Mouse (Mus musculus) lung, embryonic 16.5 days (tissue): ENCODE data around the gene Ilvbl. TPM values are rescaled to one million over a fixed set of nuclear protein-coding genes. Genes with fewer than 3 reads are reported as not detected.

Experiments
- microRNA-seq: library from miRNA; unstranded; fragments of <30 nt; microRNA quantifications from one replicate; pipeline ENCODE4, GENCODE M21; 2016
- polyA plus RNA-seq: library from polyadenylated mRNA; unstranded; fragments of >200 nt; fragmentation: Nextera tagmentation; extraction: Ambion mirVana; gene quantifications from 2 replicates; pipeline ENCODE4 v1.2.1, GENCODE M21; 2015

Ilvbl gene
- polyA plus RNA-seq, 1 experiment from 2014 or later = 50.1 TPM

Small RNA genes within 50 kb of the gene (microRNA-seq; reads per million reads assigned to microRNA genes)
- gene Gm27541 = not detected

Other genes starting within 250 kb of the Ilvbl start
- gene Agpat3, start 221.9 kb upstream of the Ilvbl start, polyA plus RNA-seq = 28.2 and 33.9 TPM in 2 replicates
- 263 and 274 TPM in 2 replicates for gene Rrp1, start 161.3 kb upstream of the Ilvbl start, polyA plus RNA-seq
- gene Cstb, start 148.7 kb upstream of the Ilvbl start, polyA plus RNA-seq = 240 and 270 TPM in 2 replicates
- gene Pdxk, start 109.4 kb upstream of the Ilvbl start, polyA plus RNA-seq = 7.3 and 8.0 TPM in 2 replicates
- gene Olfr1358, start 56.9 kb upstream of the Ilvbl start, polyA plus RNA-seq = not detected in 2 replicates
- gene Syde1, start 17.6 kb downstream of the Ilvbl start, polyA plus RNA-seq = 23.0 and 25.2 TPM in 2 replicates
- gene Olfr1357, start 43.7 kb downstream of the Ilvbl start, polyA plus RNA-seq = not detected in 2 replicates
- 0.21 TPM in 1 of 2 replicates, not detected in the other for gene Casp14, start 143.9 kb downstream of the Ilvbl start, polyA plus RNA-seq
- 0.16 TPM in 2 replicates for gene Ccdc105, start 178.7 kb downstream of the Ilvbl start, polyA plus RNA-seq
- gene Slc1a6, start 206.2 kb downstream of the Ilvbl start, polyA plus RNA-seq = 0.63 and 0.83 TPM in 2 replicates